Mouse (Mus musculus) macrophage (primary cell): Measurements from ENCODE around the gene Kbtbd4. TPM values are rescaled to one million over a fixed set of nuclear protein-coding genes. Genes with fewer than 3 reads are reported as not detected.

ENCODE experiments used
- H3K27ac ChIP-seq: fragments of 350-480 bp; formaldehyde crosslinking; 2 replicates; pipeline ENCODE4 v1.9.0; 2021
- H3K36me3 ChIP-seq: fragments of 350-480 bp; formaldehyde crosslinking; 2 replicates; pipeline ENCODE4 v1.9.0; 2021; ENCODE audit errors: inconsistent target
- H3K4me3 ChIP-seq: fragments of 350-480 bp; formaldehyde crosslinking; 2 replicates; pipeline ENCODE4 v1.9.0; 2021; ENCODE audit errors: inconsistent target
- H3K79me2 ChIP-seq: fragments of 350-480 bp; formaldehyde crosslinking; 2 replicates; pipeline ENCODE4 v1.9.0; 2021; ENCODE audit errors: inconsistent target
- WGBS: methylation state at CpG from one replicate; pipeline ENCODE4 v1.1.7; 2026; ENCODE audit warnings: inconsistent platforms; ENCODE audit not compliant: missing documents; 5-methylcytosine and 5-hydroxymethylcytosine counted together
- polyA plus RNA-seq: library from polyadenylated mRNA; stranded (reverse); fragments of 250-400 nt; gene quantifications from 3 replicates; pipeline ENCODE4 v1.2.4, GENCODE M21; 2018; ENCODE audit warnings: inconsistent platforms

Gene Kbtbd4
- polyA plus RNA-seq, 1 experiment from 2014 or later, result 11.7 TPM

- peaks cover 51% of the 10 kb centered on the region for H3K79me2 ChIP-seq
- 12% methylated on average over 15 of the region's 16 CpGs for WGBS
- H3K36me3 ChIP-seq, result peaks cover 9% of the 10 kb centered on the region; the same call in 1 of the 2 replicates
- peak overlapping the region; percentile 45 for H3K4me3 ChIP-seq
- H3K27ac ChIP-seq, result peak overlapping the region; percentile 77
Observed at GRCm38 (mm10) chr2:90917999-90918698, 13.6 kb downstream of the Kbtbd4 start.

DNA sequence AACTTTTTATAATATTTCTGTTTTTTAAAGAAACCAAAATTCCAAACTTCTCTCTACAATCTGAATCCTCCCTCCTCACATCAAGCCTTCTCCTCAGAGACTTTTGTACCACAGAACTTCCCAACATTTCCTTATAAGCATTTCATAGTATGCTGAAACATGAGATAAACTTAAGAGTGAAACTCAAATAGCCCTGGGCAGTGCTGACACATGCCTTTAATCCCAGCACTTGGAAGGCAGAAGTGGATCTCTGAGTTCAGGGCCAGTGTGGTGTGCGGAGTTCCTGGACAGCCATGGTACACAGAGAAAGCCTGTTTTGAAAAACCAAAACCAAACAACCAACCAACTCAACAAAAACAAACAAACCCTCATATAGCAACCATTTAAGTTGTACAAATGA lies 16.6 kb downstream of the Kbtbd4 start:
- H3K79me2 ChIP-seq, result peaks cover 21% of the 10 kb centered on the region
- H3K27ac ChIP-seq, result no peak overlapping the region
- no peak overlapping the region for H3K4me3 ChIP-seq
- WGBS, result 89% methylated on average over 1 of the region's 1 CpGs
- H3K36me3 ChIP-seq, result no peaks in the 10 kb centered on the region

- WGBS, result 53% methylated on average over 2 of the region's 2 CpGs
- peaks cover 10% of the 10 kb centered on the region; the same call in 1 of the 2 replicates for H3K79me2 ChIP-seq
- no peaks in the 10 kb centered on the region for H3K36me3 ChIP-seq
Observed at GRCm38 (mm10) chr2:90922636-90923035, 18.1 kb downstream of the Kbtbd4 start.

GRCm38 (mm10) chr2:90928566-90928965 lies 24.0 kb downstream of the Kbtbd4 start:
- no peaks in the 10 kb centered on the region for H3K36me3 ChIP-seq
- no peak overlapping the region for H3K4me3 ChIP-seq
- no peaks in the 10 kb centered on the region for H3K79me2 ChIP-seq
- no peak overlapping the region for H3K27ac ChIP-seq
- 91% methylated on average over 13 of the region's 13 CpGs for WGBS

More at GRCm38 (mm10) chr2:90922636-90923035, 18.1 kb downstream of the Kbtbd4 start:
- Histone ChIP-seq H3K4me3 (no peak overlapping the region), H3K27ac (no peak overlapping the region)

DNA sequence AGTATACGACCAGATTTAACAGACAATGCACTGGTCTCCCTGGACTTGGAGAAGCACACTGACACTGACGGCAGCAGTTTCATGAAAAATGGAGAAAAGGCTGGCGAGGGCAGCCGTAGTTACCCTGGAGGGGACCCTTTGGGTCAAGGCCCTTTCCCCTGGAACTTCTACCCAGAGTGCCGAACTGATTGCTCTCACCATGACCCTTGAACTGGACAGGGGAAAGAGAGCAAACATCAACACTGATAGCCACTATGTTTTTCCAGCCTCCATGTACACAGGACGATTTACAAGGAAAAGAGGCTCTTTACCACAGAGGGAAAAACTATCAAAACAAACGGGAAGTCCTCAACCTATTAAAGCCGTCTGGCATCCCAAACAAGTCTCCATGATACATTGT lies 27.3 kb downstream of the Kbtbd4 start:
- WGBS, result 84% methylated on average over 7 of the region's 8 CpGs
- Histone ChIP-seq H3K79me2 (no peaks in the 10 kb centered on the region), H3K4me3 (no peak overlapping the region), H3K27ac (no peak overlapping the region), H3K36me3 (no peaks in the 10 kb centered on the region)

- 49% methylated on average over 2 of the region's 2 CpGs for WGBS
- Histone ChIP-seq H3K27ac (no peak overlapping the region), H3K79me2 (no peaks in the 10 kb centered on the region), H3K36me3 (no peaks in the 10 kb centered on the region), H3K4me3 (no peak overlapping the region)
Observed at GRCm38 (mm10) chr2:90932273-90932672, 27.7 kb downstream of the Kbtbd4 start.

DNA sequence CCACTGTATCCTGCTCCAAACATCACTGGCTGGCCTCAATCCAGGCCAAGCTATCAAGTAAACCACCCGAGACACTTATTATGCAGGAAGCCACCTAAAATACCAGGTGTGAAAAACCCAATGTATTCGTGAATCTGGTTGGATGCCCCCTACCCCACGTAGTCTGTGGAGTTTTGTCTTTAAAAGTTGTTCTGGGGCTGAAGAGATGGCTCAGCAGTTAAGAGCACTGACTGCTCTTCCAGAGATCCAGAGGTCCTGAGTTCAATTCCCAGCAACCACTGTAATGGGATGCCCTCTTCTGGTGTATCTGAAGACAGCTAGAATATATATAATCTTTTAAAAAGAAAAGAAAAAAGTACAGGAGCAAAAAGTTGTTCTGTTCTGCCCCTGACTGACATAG lies 33.8 kb downstream of the Kbtbd4 start:
- no peak overlapping the region for H3K4me3 ChIP-seq
- H3K36me3 ChIP-seq, result no peaks in the 10 kb centered on the region
- no peak overlapping the region for H3K27ac ChIP-seq
- H3K79me2 ChIP-seq, result peaks cover 26% of the 10 kb centered on the region
- whole genome bisulfite sequencing, result 83% methylated on average over 3 of the region's 3 CpGs

GRCm38 (mm10) chr2:90939750-90940149 lies 35.2 kb downstream of the Kbtbd4 start:
- Histone ChIP-seq H3K4me3 (peak overlapping the region; percentile 35), H3K79me2 (peaks cover 40% of the 10 kb centered on the region), H3K36me3 (no peaks in the 10 kb centered on the region), H3K27ac (no peak overlapping the region)
- WGBS, result 30% methylated on average over 8 of the region's 8 CpGs

GRCm38 (mm10) chr2:90940233-90941229 lies 36.0 kb downstream of the Kbtbd4 start, which contains the start of gene Celf1:
Gene Celf1, plus strand, starts transcription at chr2:90940382.
- H3K4me3 ChIP-seq, result peak within 1 kb of the TSS; percentile 74
- peak within 1 kb of the TSS; percentile 66 for H3K27ac ChIP-seq
- no peaks in the 10 kb centered on the region for H3K36me3 ChIP-seq
- peaks cover 48% of the 10 kb centered on the region for H3K79me2 ChIP-seq
- under 1% methylated on average over 102 of the region's 113 CpGs for WGBS

GRCm38 (mm10) chr2:90941744-90942143 lies 37.2 kb downstream of the Kbtbd4 start:
- H3K36me3 ChIP-seq, result no peaks in the 10 kb centered on the region
- H3K79me2 ChIP-seq, result peaks cover 60% of the 10 kb centered on the region
- H3K4me3 ChIP-seq, result peak overlapping the region; percentile 74
- H3K27ac ChIP-seq, result no peak overlapping the region
- WGBS, result 81% methylated on average over 2 of the region's 2 CpGs

- no peak overlapping the region for H3K27ac ChIP-seq
- peaks cover 100% of the 10 kb centered on the region for H3K79me2 ChIP-seq
- 91% methylated on average over 5 of the region's 5 CpGs for WGBS
- no peak overlapping the region for H3K4me3 ChIP-seq
- H3K36me3 ChIP-seq, result no peaks in the 10 kb centered on the region
Observed at GRCm38 (mm10) chr2:90950149-90950548, 45.6 kb downstream of the Kbtbd4 start.

GRCm38 (mm10) chr2:90950582-90951194 lies 46.1 kb downstream of the Kbtbd4 start:
- Histone ChIP-seq H3K79me2 (peaks cover 100% of the 10 kb centered on the region), H3K27ac (no peak overlapping the region), H3K4me3 (no peak overlapping the region), H3K36me3 (no peaks in the 10 kb centered on the region)

DNA sequence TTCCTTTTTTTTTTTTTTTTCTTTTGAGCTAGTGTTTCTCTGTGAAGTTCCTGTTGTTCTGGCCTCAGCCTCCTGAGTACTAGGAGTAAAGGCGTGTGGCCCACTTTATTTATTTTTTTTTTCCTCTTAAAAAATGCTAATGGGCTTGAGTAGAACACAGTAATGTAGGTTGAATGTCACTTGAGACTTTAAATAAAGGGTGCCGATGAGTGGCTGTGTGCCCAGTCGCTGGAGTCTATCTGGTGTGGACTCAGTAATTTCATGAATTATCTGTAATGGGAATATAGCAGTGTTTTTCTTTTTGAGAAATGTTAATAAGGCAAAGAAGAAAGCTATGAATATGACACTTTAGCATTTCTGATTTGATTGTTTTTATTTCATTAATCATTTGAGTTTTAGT lies 48.9 kb downstream of the Kbtbd4 start:
- H3K27ac ChIP-seq, result no peak overlapping the region
- peaks cover 100% of the 10 kb centered on the region for H3K79me2 ChIP-seq
- WGBS, result 97% methylated on average over 3 of the region's 3 CpGs
- H3K4me3 ChIP-seq, result no peak overlapping the region
- H3K36me3 ChIP-seq, result no peaks in the 10 kb centered on the region

DNA sequence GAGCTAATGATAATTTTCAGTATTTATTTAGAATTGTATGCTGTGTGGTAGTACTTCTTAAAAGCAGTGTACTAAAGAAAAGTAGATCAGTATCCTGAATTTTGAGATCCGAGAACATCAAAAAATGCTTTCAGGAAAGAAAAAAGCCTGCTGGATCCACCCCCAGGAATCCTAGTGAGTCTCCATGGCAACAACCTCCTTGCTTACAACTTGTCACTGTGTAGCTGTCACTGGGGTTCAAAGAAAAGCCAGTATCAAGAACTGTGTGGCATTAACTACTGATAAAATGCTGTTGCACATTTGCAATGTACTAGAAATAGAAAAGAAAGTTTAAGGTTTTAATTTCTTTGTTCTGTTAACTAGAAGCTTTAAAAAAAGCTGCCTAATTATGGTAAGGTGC lies 51.5 kb downstream of the Kbtbd4 start:
- H3K27ac ChIP-seq, result no peak overlapping the region
- H3K79me2 ChIP-seq, result peaks cover 100% of the 10 kb centered on the region
- no peaks in the 10 kb centered on the region for H3K36me3 ChIP-seq
- no peak overlapping the region for H3K4me3 ChIP-seq
- 100% methylated on average over 1 of the region's 1 CpGs for WGBS
